ENCODE assay signal across 7 mouse cellular contexts in genomic region chr3:90294064-90294440, GRCm38 (mm10). TPM values are rescaled to one million over a fixed set of nuclear protein-coding genes. Genes with fewer than 3 reads are reported as not detected.
A peak's percentile ranks its signal among the peaks of the same experiment; 100 is the strongest.
DNase-seq lines count a peak whose midpoint lies in the region; ATAC-seq and TF ChIP-seq lines count a peak whose summit lies in the region.

No protein-coding gene starts in this region.

- peak overlapping the region; percentile 95 for H3K9ac ChIP-seq in hindbrain, embryonic 15.5 days
- H3K9ac ChIP-seq in midbrain, embryonic 15.5 days = peak overlapping the region; percentile 80

- H3K36me3 ChIP-seq in thymus, adult 2 months (ENCODE audit: control insufficient read depth, insufficient read depth, low read length) = no peaks in the 10 kb centered on the region
- H3K36me3 ChIP-seq in hindbrain, embryonic 15.5 days = no peaks in the 10 kb centered on the region
- no peaks in the 10 kb centered on the region for H3K36me3 ChIP-seq in midbrain, embryonic 15.5 days (replicated peaks)

- peak; percentile 14 for DNase-seq in thymus, adult 2 months
- DNase-seq in thymus, adult 18-20 months = no peak
- peak; percentile 23 for DNase-seq in embryo, embryonic 11 days
- DNase-seq in layer of hippocampus, adult 11-12 months (ENCODE audit: low spot score) = no peak
- no peak for DNase-seq in thymus, postnatal 4 days

- no peak for ATAC-seq in hindbrain, embryonic 15.5 days (ENCODE audit: low FRiP score, low read depth)
- ATAC-seq in midbrain, embryonic 15.5 days (replicated peaks) = no peak

- no peaks in the 10 kb centered on the region for H3K9me3 ChIP-seq in hindbrain, embryonic 15.5 days
- no peaks in the 10 kb centered on the region for H3K9me3 ChIP-seq in midbrain, embryonic 15.5 days

- TF ChIP-seq CTCF in thymus, adult 2 months (IDR thresholded peaks at IDR 0.05; ENCODE audit: borderline replicate concordance, control insufficient read depth, extremely low read depth, insufficient read depth, low read length, poor library complexity) = no peak

- WGBS in thymus, adult 2 months = 13% methylated on average over 11 of the region's 11 CpGs
- WGBS in hindbrain, embryonic 15.5 days = 1% methylated on average over 11 of the region's 11 CpGs
- WGBS in midbrain, embryonic 15.5 days = 3% methylated on average over 11 of the region's 11 CpGs

- H3K4me2 ChIP-seq in hindbrain, embryonic 15.5 days = peak overlapping the region; percentile 83
- peak overlapping the region; percentile 91 for H3K4me2 ChIP-seq in midbrain, embryonic 15.5 days

- TF ChIP-seq POLR2A in thymus, adult 2 months (IDR thresholded peaks at IDR 0.05; ENCODE audit: control insufficient read depth, extremely low read depth, insufficient read depth, low read length, poor library complexity) = no peak

- H3K27ac ChIP-seq in thymus, adult 2 months (ENCODE audit: control insufficient read depth, insufficient read depth, low read length) = peak overlapping the region; percentile 77
- peak overlapping the region; percentile 97 for H3K27ac ChIP-seq in hindbrain, embryonic 15.5 days (replicated peaks)
- peak overlapping the region; percentile 93 for H3K27ac ChIP-seq in midbrain, embryonic 15.5 days

- peak overlapping the region; percentile 100 for H3K4me3 ChIP-seq in thymus, adult 2 months (ENCODE audit: control insufficient read depth, insufficient read depth, low read length)
- H3K4me3 ChIP-seq in hindbrain, embryonic 15.5 days = peak overlapping the region; percentile 66
- peak overlapping the region; percentile 79 for H3K4me3 ChIP-seq in midbrain, embryonic 15.5 days

- H3K27me3 ChIP-seq in thymus, adult 2 months (ENCODE audit: control insufficient read depth, insufficient read depth, low read length) = no peaks in the 10 kb centered on the region
- no peaks in the 10 kb centered on the region for H3K27me3 ChIP-seq in hindbrain, embryonic 15.5 days
- no peaks in the 10 kb centered on the region for H3K27me3 ChIP-seq in midbrain, embryonic 15.5 days (replicated peaks)

- H3K4me1 ChIP-seq in thymus, adult 2 months (replicated peaks; ENCODE audit: control insufficient read depth, insufficient read depth, low read length) = peaks cover 5% of the 10 kb centered on the region; the same call in 1 of the 2 replicates
- H3K4me1 ChIP-seq in hindbrain, embryonic 15.5 days (replicated peaks) = peaks cover 29% of the 10 kb centered on the region
- peaks cover 37% of the 10 kb centered on the region for H3K4me1 ChIP-seq in midbrain, embryonic 15.5 days

RNA-seq across cellular contexts. Expression of gene Gatad2b, which starts 1.1 kb away (rescaled TPM):
- polyA plus RNA-seq in thymus, adult 2 months (2012; rRNA removed) = 69.8 and 77.6 TPM in 2 replicates
- polyA plus RNA-seq in hindbrain, embryonic 15.5 days (2015; fragmentation: Nextera tagmentation; extraction: Ambion mirVana) = 11.1 and 13.1 TPM in 2 replicates
- polyA plus RNA-seq in midbrain, embryonic 15.5 days (2015; fragmentation: Nextera tagmentation; extraction: Ambion mirVana) = 13.2 and 14.5 TPM in 2 replicates

RNA-seq across cellular contexts. Expression of gene Dennd4b, which starts 29.1 kb away (rescaled TPM):
- 163 and 182 TPM in 2 replicates for polyA plus RNA-seq in thymus, adult 2 months (2012; rRNA removed)
- 7.7 and 8.8 TPM in 2 replicates for polyA plus RNA-seq in hindbrain, embryonic 15.5 days (2015; fragmentation: Nextera tagmentation; extraction: Ambion mirVana)
- 7.4 and 11.2 TPM in 2 replicates for polyA plus RNA-seq in midbrain, embryonic 15.5 days (2015; fragmentation: Nextera tagmentation; extraction: Ambion mirVana)

RNA-seq across cellular contexts. Expression of gene Crtc2, which starts 40.1 kb away (rescaled TPM):
- 151 and 161 TPM in 2 replicates for polyA plus RNA-seq in thymus, adult 2 months (2012; rRNA removed)
- 21.9 and 25.6 TPM in 2 replicates for polyA plus RNA-seq in hindbrain, embryonic 15.5 days (2015; fragmentation: Nextera tagmentation; extraction: Ambion mirVana)
- polyA plus RNA-seq in midbrain, embryonic 15.5 days (2015; fragmentation: Nextera tagmentation; extraction: Ambion mirVana) = 24.0 and 26.6 TPM in 2 replicates

RNA-seq across cellular contexts. Expression of gene Slc39a1, which starts 46.1 kb away (rescaled TPM):
- 68.5 and 69.2 TPM in 2 replicates for polyA plus RNA-seq in thymus, adult 2 months (2012; rRNA removed)
- polyA plus RNA-seq in hindbrain, embryonic 15.5 days (2015; fragmentation: Nextera tagmentation; extraction: Ambion mirVana) = 52.1 and 53.1 TPM in 2 replicates
- 48.4 and 52.1 TPM in 2 replicates for polyA plus RNA-seq in midbrain, embryonic 15.5 days (2015; fragmentation: Nextera tagmentation; extraction: Ambion mirVana)

RNA-seq across cellular contexts. Expression of gene Creb3l4, which starts 50.7 kb away (rescaled TPM):
- polyA plus RNA-seq in thymus, adult 2 months (2012; rRNA removed) = 0.94 and 1.3 TPM in 2 replicates
- 2.2 and 3.1 TPM in 2 replicates for polyA plus RNA-seq in hindbrain, embryonic 15.5 days (2015; fragmentation: Nextera tagmentation; extraction: Ambion mirVana)
- polyA plus RNA-seq in midbrain, embryonic 15.5 days (2015; fragmentation: Nextera tagmentation; extraction: Ambion mirVana) = 1.6 and 2.3 TPM in 2 replicates

Comparison
In these comparisons a context has a peak if more than half of its experiments do, and no peak if none do; other contexts are left out.
1. DNase-seq: peak in thymus, adult 2 months (single experiment) and embryo, embryonic 11 days (single experiment); none in thymus, adult 18-20 months (0 of 2), layer of hippocampus, adult 11-12 months (single experiment) and thymus, postnatal 4 days (single experiment).
2. RNA of gene Dennd4b, which starts 29.1 kb away (polyA plus RNA-seq): 163 to 182 TPM in thymus, adult 2 months; 7.7 to 8.8 TPM in hindbrain, embryonic 15.5 days and 7.4 to 11.2 TPM in midbrain, embryonic 15.5 days; every median in the first group is over 10 times any median in the second.
3. Peak in every context shown above with its lines, with median percentiles within 50 percentile points of each other: H3K27ac ChIP-seq and H3K4me3 ChIP-seq.